Mouse (Mus musculus): ENCODE measurements around the gene Ccdc58.
A peak's percentile ranks its signal among the peaks of the same experiment; 100 is the strongest.
"Not testable (repeated sequence)": the region's sequence is repeated elsewhere in the genome, so short reads cannot be mapped to it uniquely, and the experiment has no call there.

Gene Ccdc58

GRCm38 (mm10) chr16:36079916-36080315, 8.4 kb downstream of the Ccdc58 start:
- DNase-seq = no peak

GRCm38 (mm10) chr16:36087846-36088245, 16.4 kb downstream of the Ccdc58 start:
- peak; percentile 16 for DNase-seq

- DNase-seq = no peak
Observed at GRCm38 (mm10) chr16:36089065-36089464, 17.6 kb downstream of the Ccdc58 start.

- DNase-seq = no peak
Observed at GRCm38 (mm10) chr16:36089850-36090616, 18.5 kb downstream of the Ccdc58 start.

- no peak for DNase-seq
Observed at GRCm38 (mm10) chr16:36090785-36091509, 19.5 kb downstream of the Ccdc58 start.

GRCm38 (mm10) chr16:36094079-36094478, 22.6 kb downstream of the Ccdc58 start:
- DNase-seq = no peak

GRCm38 (mm10) chr16:36097813-36098499, 26.5 kb downstream of the Ccdc58 start:
- DNase-seq = not testable (repeated sequence)

- DNase-seq = no peak
Observed at GRCm38 (mm10) chr16:36101526-36101925, 30.0 kb downstream of the Ccdc58 start.

GRCm38 (mm10) chr16:36102211-36102610, 30.7 kb downstream of the Ccdc58 start:
- no peak for DNase-seq

GRCm38 (mm10) chr16:36111486-36111885, 40.0 kb downstream of the Ccdc58 start:
- not testable (repeated sequence) for DNase-seq

- DNase-seq = not testable (repeated sequence)
Observed at GRCm38 (mm10) chr16:36115751-36116150, 44.3 kb downstream of the Ccdc58 start.

- DNase-seq = no peak
Observed at GRCm38 (mm10) chr16:36128092-36128491, 56.6 kb downstream of the Ccdc58 start.

GRCm38 (mm10) chr16:36131141-36131540, 59.7 kb downstream of the Ccdc58 start, which contains the start of gene Csta1:
Csta1 (minus strand) TSS chr16:36131241.
- DNase-seq = no peak

- DNase-seq = no peak
Observed at GRCm38 (mm10) chr16:36138201-36138600, 66.7 kb downstream of the Ccdc58 start.

All from liver (tissue).